Mouse (Mus musculus): Measurements from ENCODE around the gene Ppp1r1c.

Ppp1r1c gene

GRCm38 (mm10) chr2:79707575-79707974 is at the start of gene Ppp1r1c:
TSS of gene Ppp1r1c (plus strand) at chr2:79707780.
- DNase-seq (ENCODE audit: low spot score in 2 of 2), result no peak

- DNase-seq (ENCODE audit: low spot score in 2 of 2), result no peak
Measured at GRCm38 (mm10) chr2:79660417-79661185, 47.0 kb upstream of the Ppp1r1c start.

- DNase-seq (ENCODE audit: low spot score in 2 of 2), result no peak
Measured at GRCm38 (mm10) chr2:79661486-79662104, 46.0 kb upstream of the Ppp1r1c start.

GRCm38 (mm10) chr2:79664532-79665286 is 42.9 kb upstream of the Ppp1r1c start:
- no peak for DNase-seq (ENCODE audit: low spot score in 2 of 2)

GRCm38 (mm10) chr2:79665492-79665891 is 42.1 kb upstream of the Ppp1r1c start:
- no peak for DNase-seq (ENCODE audit: low spot score in 2 of 2)

GRCm38 (mm10) chr2:79675266-79675665 is 32.3 kb upstream of the Ppp1r1c start:
- DNase-seq (ENCODE audit: low spot score in 2 of 2), result no peak

GRCm38 (mm10) chr2:79677663-79678257 is 29.8 kb upstream of the Ppp1r1c start:
- no peak for DNase-seq (ENCODE audit: low spot score in 2 of 2)

GRCm38 (mm10) chr2:79681672-79682071 is 25.9 kb upstream of the Ppp1r1c start:
- DNase-seq (ENCODE audit: low spot score in 2 of 2), result no peak

- no peak for DNase-seq (ENCODE audit: low spot score in 2 of 2)
Measured at GRCm38 (mm10) chr2:79683258-79683657, 24.3 kb upstream of the Ppp1r1c start.

GRCm38 (mm10) chr2:79690838-79691237 is 16.7 kb upstream of the Ppp1r1c start:
- DNase-seq (ENCODE audit: low spot score in 2 of 2), result no peak

- DNase-seq (ENCODE audit: low spot score in 2 of 2), result no peak
Measured at GRCm38 (mm10) chr2:79695190-79695589, 12.4 kb upstream of the Ppp1r1c start.

GRCm38 (mm10) chr2:79695939-79696338 is 11.6 kb upstream of the Ppp1r1c start:
- no peak for DNase-seq (ENCODE audit: low spot score in 2 of 2)

GRCm38 (mm10) chr2:79696478-79697230 is 10.9 kb upstream of the Ppp1r1c start:
- no peak for DNase-seq (ENCODE audit: low spot score in 2 of 2)

- no peak for DNase-seq (ENCODE audit: low spot score in 2 of 2)
Measured at GRCm38 (mm10) chr2:79698166-79698565, 9.4 kb upstream of the Ppp1r1c start.

- no peak for DNase-seq (ENCODE audit: low spot score in 2 of 2)
Measured at GRCm38 (mm10) chr2:79704773-79705172, 2.8 kb upstream of the Ppp1r1c start.

GRCm38 (mm10) chr2:79713662-79714091 is 6.1 kb downstream of the Ppp1r1c start:
- no peak for DNase-seq (ENCODE audit: low spot score in 2 of 2)

GRCm38 (mm10) chr2:79714745-79715144 is 7.2 kb downstream of the Ppp1r1c start:
- no peak for DNase-seq (ENCODE audit: low spot score in 2 of 2)

- DNase-seq (ENCODE audit: low spot score in 2 of 2), result no peak
Measured at GRCm38 (mm10) chr2:79715925-79716324, 8.3 kb downstream of the Ppp1r1c start.

- no peak for DNase-seq (ENCODE audit: low spot score in 2 of 2)
Measured at GRCm38 (mm10) chr2:79717846-79718245, 10.3 kb downstream of the Ppp1r1c start.

- no peak for DNase-seq (ENCODE audit: low spot score in 2 of 2)
Measured at GRCm38 (mm10) chr2:79722415-79722814, 14.8 kb downstream of the Ppp1r1c start.

- no peak for DNase-seq (ENCODE audit: low spot score in 2 of 2)
Measured at GRCm38 (mm10) chr2:79738958-79739357, 31.4 kb downstream of the Ppp1r1c start.

All from frontal cortex, postnatal 36 days (tissue).